Mouse (Mus musculus) MEL (cell line): ENCODE measurements around the gene Farp1.

Source experiments
- CHD2 ChIP-seq: IDR thresholded peaks from 2 replicates; pipeline ENCODE4 v1.6.1; 2011; ENCODE audit warnings: low read length, improper control_type of control experiment
- CTCF ChIP-seq, 3 experiments: IDR thresholded peaks in 2 of 3; conservative IDR thresholded peaks in 1 of 3; 2 replicates each; pipeline ENCODE4 v1.5.1; 2011 to 2012; ENCODE audit warnings: low read length in 3 of 3, low read depth in 2 of 3, mild to moderate bottlenecking in 2 of 3, improper control_type of control experiment in 1 of 3, inconsistent platforms in 1 of 3, mixed read lengths in 1 of 3, moderate library complexity in 1 of 3; ENCODE audit not compliant: control insufficient read depth in 1 of 3, insufficient read depth in 1 of 3, poor library complexity in 1 of 3, severe bottlenecking in 1 of 3
- JUND ChIP-seq: IDR thresholded peaks from 2 replicates; pipeline ENCODE4 v1.6.1; 2011; ENCODE audit warnings: low read depth, mild to moderate bottlenecking, improper control_type of control experiment, low read length
- POLR2A ChIP-seq, 2 experiments: IDR thresholded peaks; 2 replicates each; pipeline ENCODE4 v1.6.1; 2011 to 2012; ENCODE audit warnings: low read length in 2 of 2, mild to moderate bottlenecking in 2 of 2, control low read depth in 1 of 2, improper control_type of control experiment in 1 of 2, low read depth in 1 of 2, moderate library complexity in 1 of 2; ENCODE audit not compliant: control insufficient read depth in 1 of 2, insufficient read depth in 1 of 2, poor library complexity in 1 of 2

DNA sequence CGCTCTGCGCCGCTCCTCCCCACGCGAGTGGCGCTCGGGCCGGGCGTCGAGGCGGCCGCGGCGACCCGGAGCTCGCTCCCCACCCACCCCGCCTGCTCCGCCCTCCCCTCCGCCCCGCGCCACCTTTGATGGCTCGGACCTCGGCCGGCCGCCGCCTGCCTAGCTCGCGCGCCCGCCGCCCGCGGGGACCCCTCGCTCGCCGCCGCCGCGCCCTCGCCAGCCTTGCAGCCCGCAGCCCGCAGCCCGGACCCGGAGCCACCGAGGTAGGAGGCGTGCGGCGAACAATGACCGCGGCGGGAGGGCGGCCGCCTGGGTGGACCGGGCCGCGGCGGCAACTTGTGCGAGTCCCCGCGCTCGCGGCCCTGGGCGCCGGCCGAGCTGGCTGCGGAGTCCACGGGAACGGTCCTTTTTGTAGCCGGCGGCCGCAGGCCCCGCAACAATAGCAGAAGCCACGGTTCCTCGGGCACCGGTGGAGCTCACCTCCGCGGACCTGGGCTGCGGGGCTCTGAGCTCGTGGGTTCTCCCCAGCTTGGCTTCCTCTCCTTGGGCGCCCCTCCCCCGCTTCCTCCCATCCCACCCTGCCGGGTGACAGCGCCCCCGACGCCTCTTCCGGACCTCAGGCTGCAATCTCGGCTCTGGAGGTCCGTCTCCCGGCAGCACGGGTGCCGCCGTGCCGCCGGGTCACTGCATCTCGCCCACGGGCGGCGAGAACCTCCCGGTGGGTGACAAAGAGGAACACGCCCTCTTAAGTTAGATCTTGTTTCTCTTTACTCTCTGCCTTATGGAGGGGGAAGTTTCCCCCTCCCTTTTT lies 868 bp downstream of the Farp1 start:
- no peak for TF ChIP-seq CTCF (IDR thresholded peaks at IDR 0.05 in 2 of 3, conservative IDR thresholded peaks at IDR 0.05 in 1 of 3; ENCODE audit: control insufficient read depth in 1 of 3, insufficient read depth in 1 of 3, low read depth in 2 of 3, low read length in 3 of 3, poor library complexity in 1 of 3, severe bottlenecking in 1 of 3)
- TF ChIP-seq POLR2A (IDR thresholded peaks at IDR 0.05; ENCODE audit: control insufficient read depth in 1 of 2, insufficient read depth in 1 of 2, low read depth in 1 of 2, low read length in 2 of 2, poor library complexity in 1 of 2) = no peak
- TF ChIP-seq CHD2 = no peak
- no peak for TF ChIP-seq JUND
